Mouse (Mus musculus): ENCODE data around the gene Polr2g.
"Not testable (repeated sequence)": the region's sequence is repeated elsewhere in the genome, so short reads cannot be mapped to it uniquely, and the experiment has no call there.

Gene Polr2g

DNA sequence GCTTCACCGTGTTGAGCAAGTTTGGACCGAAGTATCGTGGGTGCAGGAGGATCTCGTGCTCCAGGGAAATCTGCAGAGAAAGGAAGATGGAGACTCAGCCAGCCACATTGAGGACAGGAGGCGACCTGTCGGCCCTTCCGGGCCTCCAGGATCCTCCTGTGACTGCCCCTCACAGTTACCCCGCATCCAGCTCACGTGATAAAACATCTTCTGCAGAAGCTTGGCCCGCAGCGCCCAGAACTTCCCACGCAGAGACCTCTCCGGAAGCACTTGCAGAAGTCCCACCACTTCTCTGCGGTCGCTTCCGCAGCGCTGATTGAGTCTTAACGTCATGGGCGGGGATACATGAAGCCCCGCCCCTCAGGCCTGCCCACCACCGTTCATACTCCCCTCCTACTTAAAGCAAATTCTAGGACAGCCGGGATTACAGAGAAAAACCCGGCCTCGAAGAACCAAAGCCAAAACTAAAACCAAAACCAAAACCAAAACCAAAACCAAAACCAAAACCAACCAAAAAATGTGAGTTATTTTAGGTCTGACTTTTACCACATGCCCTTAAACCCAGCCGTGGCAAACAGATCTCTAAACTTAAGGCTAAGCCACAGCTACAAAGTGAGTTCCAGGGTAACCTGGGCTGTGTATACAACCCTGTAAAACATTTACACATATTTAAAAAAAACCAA, at the start of gene Polr2g:
Gene Polr2g (minus strand): TSS at position 314 of the 683 bp plus-strand sequence.
- peak; percentile 69 for ATAC-seq (ENCODE audit: insufficient number of reproducible peaks, low FRiP score, low TSS enrichment)

- no peak for ATAC-seq (ENCODE audit: insufficient number of reproducible peaks, low FRiP score, low TSS enrichment)
Measured at GRCm38 (mm10) chr19:8844371-8845129, 46.2 kb upstream of the Polr2g start.

DNA sequence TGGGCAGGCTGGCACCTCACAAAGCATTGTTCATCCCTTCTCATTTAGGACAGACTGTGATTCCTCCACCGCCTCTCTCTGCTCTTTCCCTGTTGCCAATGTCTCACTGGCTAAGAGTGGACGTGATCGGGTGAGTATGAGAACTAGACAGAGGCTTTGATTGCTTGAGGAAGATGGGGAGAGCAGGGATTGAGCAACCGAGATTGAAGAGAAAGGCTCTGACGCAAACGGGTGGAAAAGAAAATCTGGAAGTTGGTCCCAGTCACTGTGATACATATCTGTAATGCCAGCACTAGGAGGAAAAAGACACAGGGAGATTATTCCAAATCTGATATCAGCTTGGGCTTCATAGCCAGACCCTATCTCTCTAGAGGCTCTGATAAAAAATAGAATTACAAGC, 44.6 kb upstream of the Polr2g start:
- no peak for ATAC-seq (ENCODE audit: insufficient number of reproducible peaks, low FRiP score, low TSS enrichment)

GRCm38 (mm10) chr19:8841012-8841411, 42.6 kb upstream of the Polr2g start:
- no peak for ATAC-seq (ENCODE audit: insufficient number of reproducible peaks, low FRiP score, low TSS enrichment)

DNA sequence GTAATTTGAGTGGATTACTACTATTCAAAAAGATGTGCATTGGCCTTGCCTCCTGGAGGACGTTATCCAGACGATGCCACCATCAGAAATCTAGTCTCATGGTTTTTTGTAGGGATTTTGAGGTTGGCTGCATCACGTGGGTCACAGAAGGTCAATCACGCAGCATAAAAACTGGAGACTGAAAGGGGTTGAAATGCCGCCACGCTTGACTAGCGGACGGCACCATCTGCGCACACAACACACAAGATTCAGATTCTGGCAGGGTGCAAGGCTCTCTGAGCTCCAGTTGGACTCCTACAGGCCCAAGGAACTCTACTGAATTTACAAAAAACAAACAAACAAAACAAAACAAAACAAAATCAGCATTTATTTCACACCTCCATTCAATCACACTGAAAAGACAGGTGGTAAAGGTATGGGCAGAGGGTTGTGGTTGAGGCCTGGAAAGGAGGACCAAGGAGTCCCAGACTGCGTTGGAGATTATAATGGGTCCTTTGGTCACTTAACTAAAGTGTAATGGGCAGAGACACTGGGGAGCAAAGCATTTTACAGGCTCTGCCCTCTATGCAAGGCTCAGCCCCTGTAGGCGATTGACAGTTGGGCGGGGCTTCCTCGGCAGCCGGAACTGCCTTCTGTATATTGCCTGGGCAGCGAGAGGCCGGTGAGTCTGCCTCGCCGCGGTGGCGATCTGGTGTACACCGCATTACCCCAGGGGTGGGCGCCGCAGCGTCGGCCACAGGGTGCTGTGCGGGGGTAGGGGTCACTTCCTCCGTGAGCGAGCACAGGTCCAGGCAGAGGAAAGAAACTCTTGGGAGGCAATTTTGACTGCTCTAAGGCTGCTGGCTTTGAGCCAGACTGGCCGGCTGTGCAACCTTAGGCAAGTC, 41.8 kb upstream of the Polr2g start:
- peak; percentile 71 for ATAC-seq (ENCODE audit: insufficient number of reproducible peaks, low FRiP score, low TSS enrichment)

- peak; percentile 80 for ATAC-seq (ENCODE audit: insufficient number of reproducible peaks, low FRiP score, low TSS enrichment)
Measured at GRCm38 (mm10) chr19:8839103-8839907, 40.9 kb upstream of the Polr2g start, which contains the start of gene Gng3. Gng3 (minus strand) TSS chr19:8839194.

- ATAC-seq (ENCODE audit: insufficient number of reproducible peaks, low FRiP score, low TSS enrichment) = no peak
Measured at GRCm38 (mm10) chr19:8838041-8838730, 39.8 kb upstream of the Polr2g start.

DNA sequence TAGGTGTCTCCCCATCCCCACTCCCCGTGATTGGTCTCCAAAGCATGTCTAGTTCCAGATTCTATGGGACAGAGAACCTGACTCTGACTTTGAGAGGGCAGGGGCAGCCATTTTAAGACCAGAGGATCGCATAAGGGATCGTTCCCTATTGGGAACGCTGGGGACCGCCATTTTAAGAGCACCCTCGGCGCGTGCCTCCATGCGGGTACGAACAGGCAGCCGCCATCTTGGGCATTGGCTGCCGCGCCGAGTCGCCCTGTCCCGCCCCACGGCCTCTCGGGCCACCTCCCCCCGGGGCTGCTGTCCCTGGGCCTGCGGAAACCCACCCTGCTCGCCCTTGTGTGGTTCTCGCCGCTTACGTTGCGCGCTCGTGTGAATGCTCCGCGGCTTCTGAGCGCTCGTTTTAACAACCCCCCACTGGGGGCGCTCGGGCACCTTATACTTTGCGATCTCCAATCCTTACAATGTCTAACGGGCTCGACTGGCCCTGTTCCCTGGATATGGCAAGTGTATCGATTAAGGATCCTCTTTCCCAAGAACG, 38.9 kb upstream of the Polr2g start, which contains the start of gene Bscl2:
Gene Bscl2 (plus strand): TSS at position 217 of the 541 bp plus-strand sequence.
- peak; percentile 60 for ATAC-seq (ENCODE audit: insufficient number of reproducible peaks, low FRiP score, low TSS enrichment)

GRCm38 (mm10) chr19:8836327-8836726, 38.0 kb upstream of the Polr2g start:
- ATAC-seq (ENCODE audit: insufficient number of reproducible peaks, low FRiP score, low TSS enrichment) = not testable (repeated sequence)

GRCm38 (mm10) chr19:8832971-8833370, 34.6 kb upstream of the Polr2g start:
- ATAC-seq (ENCODE audit: insufficient number of reproducible peaks, low FRiP score, low TSS enrichment) = no peak

DNA sequence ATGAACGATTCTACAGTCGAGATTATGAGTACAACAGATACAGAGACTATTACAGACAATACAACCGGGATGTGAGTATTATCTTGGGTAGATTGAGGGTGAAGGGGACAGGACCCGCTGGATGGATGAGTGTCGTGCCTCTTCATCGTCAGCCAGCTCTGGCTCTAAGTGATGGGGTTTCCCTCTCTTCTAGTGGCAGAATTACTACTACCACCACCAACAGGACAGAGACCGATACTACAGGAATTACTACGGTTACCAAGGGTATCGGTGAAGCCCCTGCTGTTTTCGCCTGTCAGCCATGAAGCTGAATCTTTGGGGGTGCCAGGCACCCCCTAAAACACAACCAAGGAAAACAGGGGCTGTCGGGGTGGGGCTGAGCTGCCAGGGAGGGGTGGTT, 32.9 kb upstream of the Polr2g start:
- ATAC-seq (ENCODE audit: insufficient number of reproducible peaks, low FRiP score, low TSS enrichment) = no peak

DNA sequence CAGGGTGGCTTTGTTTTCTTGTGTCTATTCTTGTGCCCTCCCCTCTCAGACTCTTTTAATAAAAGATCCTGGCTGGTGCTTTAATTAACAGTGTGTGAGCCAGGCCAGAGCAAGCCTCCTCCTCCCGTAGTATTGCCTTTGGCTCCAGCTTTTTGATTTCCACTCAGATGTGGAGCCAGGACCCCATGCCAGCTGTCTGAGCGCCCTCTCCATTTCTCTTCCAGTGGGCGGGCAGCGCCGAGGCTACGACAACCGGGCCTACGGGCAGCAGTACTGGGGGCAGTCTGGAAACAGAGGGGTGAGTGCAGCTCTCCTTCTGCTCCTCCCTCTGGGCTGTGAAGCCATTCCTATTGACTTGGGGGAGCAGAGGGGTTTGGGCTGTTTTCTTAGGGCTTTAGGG, 32.3 kb upstream of the Polr2g start:
- ATAC-seq (ENCODE audit: insufficient number of reproducible peaks, low FRiP score, low TSS enrichment) = no peak

DNA sequence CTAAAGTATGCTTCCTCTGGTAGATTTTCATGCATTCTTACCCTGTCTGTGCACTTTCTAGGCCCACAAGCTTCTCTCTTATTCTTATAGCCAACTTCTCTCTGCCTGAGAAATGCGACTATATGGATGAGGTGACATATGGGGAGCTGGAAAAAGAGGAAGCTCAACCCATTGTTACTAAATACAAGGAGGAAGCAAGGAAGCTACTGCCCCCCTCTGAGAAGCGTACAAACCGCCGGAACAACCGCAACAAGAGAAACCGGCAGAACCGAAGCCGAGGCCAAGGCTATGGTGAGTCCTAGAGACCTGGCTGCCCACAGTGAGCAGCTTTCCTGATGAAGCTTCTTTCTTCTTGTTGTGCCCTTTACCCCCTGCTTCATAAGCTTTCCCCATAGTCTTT, 31.3 kb upstream of the Polr2g start, which contains the start of gene AC129217.1:
Gene AC129217.1 (plus strand): TSS at position 114 of the 400 bp plus-strand sequence.
- ATAC-seq (ENCODE audit: insufficient number of reproducible peaks, low FRiP score, low TSS enrichment) = no peak

DNA sequence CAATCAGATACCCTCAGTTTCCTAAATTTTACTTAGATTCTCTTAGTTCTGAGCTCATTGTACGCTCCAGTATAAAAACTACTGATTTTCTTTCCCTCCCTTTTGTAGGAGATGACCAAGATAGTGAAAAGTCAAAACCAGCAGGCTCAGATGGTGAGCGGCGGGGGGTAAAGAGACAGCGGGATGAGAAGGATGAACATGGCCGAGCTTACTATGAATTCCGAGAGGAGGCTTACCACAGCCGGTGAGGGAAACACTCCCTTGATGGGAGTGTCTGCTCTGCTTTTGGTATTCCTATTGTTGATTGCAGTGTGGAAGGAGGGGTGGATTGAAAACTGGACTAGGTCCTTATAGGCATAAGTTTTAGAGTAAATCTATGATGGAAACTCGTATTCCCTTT, 24.3 kb upstream of the Polr2g start:
- no peak for ATAC-seq (ENCODE audit: insufficient number of reproducible peaks, low FRiP score, low TSS enrichment)

GRCm38 (mm10) chr19:8821146-8821545, 22.8 kb upstream of the Polr2g start:
- ATAC-seq (ENCODE audit: insufficient number of reproducible peaks, low FRiP score, low TSS enrichment) = no peak

DNA sequence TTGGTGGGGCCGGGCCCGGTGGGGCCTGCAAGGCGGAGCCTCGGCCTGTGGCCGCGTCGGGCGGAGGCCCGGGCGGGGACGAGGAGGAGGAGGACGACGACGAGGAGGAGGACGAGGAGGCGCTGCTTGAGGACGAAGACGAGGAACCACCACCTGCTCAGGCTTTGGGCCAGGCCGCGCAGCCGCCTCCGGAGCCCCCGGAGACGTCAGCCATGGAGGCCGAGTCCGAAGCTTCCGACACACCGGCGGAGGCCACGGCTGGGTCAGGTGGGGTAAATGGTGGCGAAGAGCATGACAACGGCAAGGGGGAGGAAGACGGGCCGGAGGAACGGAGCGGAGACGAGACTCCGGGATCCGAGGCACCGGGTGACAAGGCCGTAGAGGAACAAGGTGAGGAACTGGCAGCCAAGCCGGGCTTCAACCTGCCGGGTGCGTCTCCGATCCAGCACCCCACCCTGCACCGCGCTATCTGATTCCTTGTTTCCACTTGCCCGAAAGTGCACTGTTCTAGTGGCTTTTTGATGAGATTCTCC, 22.1 kb upstream of the Polr2g start:
- peak; percentile 19; the same call in 1 of the 2 replicates for ATAC-seq (ENCODE audit: insufficient number of reproducible peaks, low FRiP score, low TSS enrichment)

DNA sequence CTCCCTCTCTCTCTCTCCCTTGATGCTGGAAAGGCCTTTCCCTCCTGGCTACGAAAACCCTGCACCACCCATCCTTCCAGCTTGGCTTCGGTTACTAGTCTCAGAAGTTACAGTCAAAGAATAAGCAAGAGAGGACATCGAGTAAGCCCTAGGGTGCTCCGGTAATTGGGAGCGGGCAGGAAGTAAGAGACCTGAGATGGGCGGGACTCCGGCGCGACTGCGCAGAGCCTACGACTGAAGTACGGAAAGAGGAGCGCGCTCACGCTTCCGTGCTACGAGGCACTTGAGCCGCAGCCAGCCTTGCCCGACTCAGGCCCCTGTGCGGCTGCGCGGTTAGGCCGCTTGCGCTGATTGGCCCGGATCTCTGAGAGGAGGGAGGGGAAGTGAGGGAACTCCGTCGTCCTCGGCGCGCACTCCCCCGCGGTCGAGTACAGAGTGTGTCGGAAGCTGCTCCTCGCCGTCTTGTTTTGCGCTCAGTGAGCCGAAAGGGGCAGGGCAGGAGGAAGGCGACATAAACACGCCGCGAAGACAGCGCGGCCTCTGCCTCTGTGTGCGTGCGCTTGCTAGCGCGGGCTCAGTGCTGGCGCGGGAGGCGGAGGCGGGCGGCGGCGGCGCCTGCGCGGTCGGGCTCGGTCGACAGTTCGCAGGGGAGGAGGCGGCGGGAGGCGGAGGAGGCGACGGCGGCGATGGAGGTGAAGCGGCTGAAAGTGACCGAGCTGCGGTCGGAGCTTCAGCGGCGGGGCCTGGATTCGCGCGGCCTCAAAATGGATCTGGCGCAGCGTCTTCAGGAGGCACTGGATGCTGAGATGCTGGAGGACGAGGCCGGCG, 21.4 kb upstream of the Polr2g start, which contains the start of gene Hnrnpul2:
Gene Hnrnpul2 (plus strand): TSS at position 415 of the 828 bp plus-strand sequence.
- ATAC-seq (ENCODE audit: insufficient number of reproducible peaks, low FRiP score, low TSS enrichment) = peak; percentile 88

Measured in cerebellum, adult (tissue).